Mouse (Mus musculus): ENCODE results near the gene Homer2.

GRCm38 (mm10) chr7:81622793-81623192 is 84.5 kb downstream of the Homer2 start:
- no peak for TF ChIP-seq CTCF (conservative IDR thresholded peaks at IDR 0.05; ENCODE audit: insufficient read depth, insufficient read length, low read depth, low read length)
- no peak for TF ChIP-seq POLR2A (IDR thresholded peaks at IDR 0.05; ENCODE audit: low read depth, low read length)

Measured in kidney, adult 2 months (tissue).